10 mouse cellular contexts compared by ENCODE assay signal in the genomic region with DNA sequence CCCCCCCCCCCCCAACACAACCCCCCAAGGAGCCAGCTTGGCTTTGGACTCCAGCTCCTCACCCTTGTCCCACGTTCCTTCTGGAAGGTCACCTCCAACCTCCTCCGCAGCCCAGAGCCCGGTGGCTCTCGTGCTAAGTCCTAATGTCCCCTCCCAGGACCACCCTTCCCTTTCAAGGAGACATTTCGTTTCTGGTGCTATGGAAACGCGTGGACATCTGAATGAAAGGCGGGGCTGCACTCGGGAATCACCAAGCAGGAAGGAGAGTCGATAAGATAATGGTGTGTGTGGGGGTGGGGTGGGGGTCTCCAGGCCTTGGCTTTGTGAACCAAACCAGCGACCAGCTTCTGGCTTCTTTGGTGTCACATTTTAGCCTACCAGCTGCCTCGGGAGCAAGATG. TPM values are rescaled to one million over a fixed set of nuclear protein-coding genes. Genes with fewer than 3 reads are reported as not detected.
A peak's percentile ranks its signal among the peaks of the same experiment; 100 is the strongest.
DNase-seq lines count a peak whose midpoint lies in the region; ATAC-seq and TF ChIP-seq lines count a peak whose summit lies in the region.
"Had no signal": no experiment of that assay in that cellular context is flagged by ENCODE, and none has a peak within 500 bp of the region (broad histone marks: within the 10 kb centered on the region; RNA-seq: fewer than 3 reads in every experiment).

No protein-coding gene starts in this region.

- peak overlapping the region; percentile 69 for H3K4me3 ChIP-seq in gastrocnemius, adult 2 months
- H3K4me3 ChIP-seq in hindbrain, embryonic 12.5 days = peak overlapping the region; percentile 29
- H3K4me3 ChIP-seq in midbrain, embryonic 12.5 days = peak overlapping the region; percentile 30
- H3K4me3 ChIP-seq in cerebellum, adult 2 months (replicated peaks; ENCODE audit: insufficient read depth, low read depth, low read length) = no peak overlapping the region

- H3K4me2 ChIP-seq in hindbrain, embryonic 12.5 days (replicated peaks) = peak overlapping the region; percentile 53
- H3K4me2 ChIP-seq in midbrain, embryonic 12.5 days (replicated peaks) = peak overlapping the region; percentile 53

- TF ChIP-seq POLR2A in cerebellum, adult 2 months (IDR thresholded peaks at IDR 0.05; ENCODE audit: borderline replicate concordance, insufficient read depth, low read length) = no peak

- DNase-seq in gastrocnemius, adult 2 months = no peak
- no peak for DNase-seq in gastrocnemius, adult 8-10 months (ENCODE audit: low spot score in 2 of 2)
- DNase-seq in embryo, embryonic 10 days (ENCODE audit: low spot score) = peak; percentile 85
- no peak for DNase-seq in cerebellum, adult 2 months
- no peak for DNase-seq in frontal cortex, postnatal 25 days (ENCODE audit: low spot score in 2 of 2)
- DNase-seq in MN1 (ENCODE audit: low spot score) = no peak

- no peaks in the 10 kb centered on the region for H3K36me3 ChIP-seq in hindbrain, embryonic 12.5 days
- H3K36me3 ChIP-seq in midbrain, embryonic 12.5 days = no peaks in the 10 kb centered on the region

- no peak for TF ChIP-seq CTCF in gastrocnemius, adult 2 months (IDR thresholded peaks at IDR 0.05)
- no peak for TF ChIP-seq CTCF in cerebellum, adult 2 months (IDR thresholded peaks at IDR 0.05; ENCODE audit: borderline replicate concordance, insufficient read depth, low read depth, low read length)

- ATAC-seq in hindbrain, embryonic 12.5 days (ENCODE audit: low FRiP score) = peak; percentile 80
- peak; percentile 76 for ATAC-seq in midbrain, embryonic 12.5 days (ENCODE audit: low FRiP score, low read depth)

- peak overlapping the region; percentile 82 for H3K27ac ChIP-seq in gastrocnemius, adult 2 months
- H3K27ac ChIP-seq in hindbrain, embryonic 12.5 days = peak overlapping the region; percentile 95
- H3K27ac ChIP-seq in midbrain, embryonic 12.5 days (replicated peaks) = peak overlapping the region; percentile 95
- H3K27ac ChIP-seq in cerebellum, adult 2 months (ENCODE audit: insufficient read depth, low read length) = no peak overlapping the region

- no peaks in the 10 kb centered on the region for H3K27me3 ChIP-seq in hindbrain, embryonic 12.5 days
- peaks cover 8% of the 10 kb centered on the region for H3K27me3 ChIP-seq in midbrain, embryonic 12.5 days
- no peaks in the 10 kb centered on the region for H3K27me3 ChIP-seq in cerebellum, adult 2 months (ENCODE audit: control insufficient read depth, insufficient read depth, low read length)

- peak overlapping the region; percentile 44 for H3K9ac ChIP-seq in hindbrain, embryonic 12.5 days
- peak overlapping the region; percentile 20 for H3K9ac ChIP-seq in midbrain, embryonic 12.5 days (replicated peaks)

- 0% methylated on average over 12 of the region's 12 CpGs for WGBS in hindbrain, embryonic 12.5 days
- WGBS in midbrain, embryonic 12.5 days = under 1% methylated on average over 12 of the region's 12 CpGs
- under 1% methylated on average over 12 of the region's 12 CpGs for WGBS in cerebellum, adult 2 months

- H3K4me1 ChIP-seq in hindbrain, embryonic 12.5 days = peaks cover 41% of the 10 kb centered on the region
- peaks cover 38% of the 10 kb centered on the region for H3K4me1 ChIP-seq in midbrain, embryonic 12.5 days
- H3K4me1 ChIP-seq in cerebellum, adult 2 months (ENCODE audit: control insufficient read depth, insufficient read depth, low read length) = no peaks in the 10 kb centered on the region; the same call in 1 of the 2 replicates

- no peaks in the 10 kb centered on the region for H3K9me3 ChIP-seq in hindbrain, embryonic 12.5 days (replicated peaks)
- no peaks in the 10 kb centered on the region for H3K9me3 ChIP-seq in midbrain, embryonic 12.5 days

- intact Hi-C loops in gastrocnemius, adult 2 months (cut with DNase I) = loop anchor here (5.0 kb wide), 1 partner anchor 36 kb away; no protein-coding TSS in a partner anchor

RNA-seq across cellular contexts. Expression of a gene that starts 27.9 kb away (rescaled TPM):
- not detected for total RNA-seq in gastrocnemius, adult 2 months (2021)
- total RNA-seq in gastrocnemius, adult 8-10 months (2022) = not detected
- polyA plus RNA-seq in hindbrain, embryonic 12.5 days (2016; fragmentation: Nextera tagmentation; extraction: Ambion mirVana) = not detected in 2 replicates
- not detected in 2 replicates for polyA plus RNA-seq in midbrain, embryonic 12.5 days (2016; fragmentation: Nextera tagmentation; extraction: Ambion mirVana)
- polyA plus RNA-seq in cerebellum, adult 2 months (2012; rRNA removed) = not detected in 2 replicates
- total RNA-seq: common myeloid progenitor, adult 5-6 weeks; neutrophil, adult 5-6 weeks had no signal
